Comparison of ENCODE assay signal across 7 mouse cellular contexts in the genomic region with DNA sequence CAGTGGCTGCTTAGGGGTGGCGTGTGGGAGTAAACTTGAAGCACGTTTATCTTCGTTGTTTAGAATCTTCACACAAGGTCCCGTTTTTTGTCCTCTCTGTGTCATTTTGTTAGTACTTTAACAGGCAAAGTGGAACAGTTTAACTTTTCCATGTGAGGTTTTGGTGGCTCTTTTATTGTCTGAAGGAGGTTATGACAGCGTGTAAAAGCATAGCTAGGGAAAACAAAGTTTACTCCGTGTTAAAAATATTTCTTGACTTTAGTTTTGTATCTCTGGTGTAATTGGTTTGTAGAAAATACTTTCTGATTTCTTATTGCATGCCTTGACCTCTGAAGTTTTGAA. TPM values are rescaled to one million over a fixed set of nuclear protein-coding genes. Genes with fewer than 3 reads are reported as not detected.
DNase-seq lines count a peak whose midpoint lies in the region; ATAC-seq lines count a peak whose summit lies in the region.

No protein-coding gene starts in this region.

- peak overlapping the region; percentile 82 for H3K9ac ChIP-seq in lung, embryonic 15.5 days
- peak overlapping the region; percentile 86 for H3K9ac ChIP-seq in limb, embryonic 12.5 days (replicated peaks)
- H3K9ac ChIP-seq in stomach, embryonic 14.5 days (replicated peaks; ENCODE audit: low read depth, low read length): peak overlapping the region; percentile 82

- H3K27me3 ChIP-seq in lung, embryonic 15.5 days: no peaks in the 10 kb centered on the region
- H3K27me3 ChIP-seq in limb, embryonic 12.5 days: no peaks in the 10 kb centered on the region
- H3K27me3 ChIP-seq in stomach, embryonic 14.5 days (ENCODE audit: control insufficient read depth, insufficient read depth, low read length): no peaks in the 10 kb centered on the region

- H3K9me3 ChIP-seq in lung, embryonic 15.5 days: no peaks in the 10 kb centered on the region
- no peaks in the 10 kb centered on the region for H3K9me3 ChIP-seq in limb, embryonic 12.5 days
- no peaks in the 10 kb centered on the region for H3K9me3 ChIP-seq in stomach, embryonic 14.5 days (ENCODE audit: control insufficient read depth, low read depth, low read length)

- 4% methylated on average over 6 of the region's 6 CpGs for WGBS in lung, embryonic 15.5 days
- 10% methylated on average over 6 of the region's 6 CpGs for WGBS in limb, embryonic 12.5 days
- WGBS in stomach, embryonic 14.5 days: 8% methylated on average over 6 of the region's 6 CpGs

- H3K4me3 ChIP-seq in lung, embryonic 15.5 days: peak overlapping the region; percentile 86
- peak overlapping the region; percentile 81 for H3K4me3 ChIP-seq in limb, embryonic 12.5 days (replicated peaks)
- H3K4me3 ChIP-seq in stomach, embryonic 14.5 days (ENCODE audit: low read depth, low read length): peak overlapping the region; percentile 87

- peak overlapping the region; percentile 93; the same call in 1 of the 2 replicates for H3K27ac ChIP-seq in lung, embryonic 15.5 days
- no peak overlapping the region for H3K27ac ChIP-seq in limb, embryonic 12.5 days
- no peak overlapping the region for H3K27ac ChIP-seq in stomach, embryonic 14.5 days (ENCODE audit: low read length)

- H3K36me3 ChIP-seq in lung, embryonic 15.5 days: no peaks in the 10 kb centered on the region
- H3K36me3 ChIP-seq in limb, embryonic 12.5 days: no peaks in the 10 kb centered on the region
- H3K36me3 ChIP-seq in stomach, embryonic 14.5 days (ENCODE audit: control insufficient read depth, insufficient read depth, low read length): no peaks in the 10 kb centered on the region

- DNase-seq in lung, postnatal 4 days: no peak
- no peak for DNase-seq in T-cell, adult 2 months (ENCODE audit: low spot score)
- no peak for DNase-seq in layer of hippocampus, adult 11-12 months (ENCODE audit: low spot score)

- peak overlapping the region; percentile 87 for H3K4me2 ChIP-seq in lung, embryonic 15.5 days
- H3K4me2 ChIP-seq in limb, embryonic 12.5 days: peak overlapping the region; percentile 85
- peak overlapping the region; percentile 74 for H3K4me2 ChIP-seq in stomach, embryonic 14.5 days (replicated peaks; ENCODE audit: low read depth, low read length)

- no peak for ATAC-seq in lung, embryonic 15.5 days (ENCODE audit: borderline replicate concordance, extremely low read depth, low FRiP score, low TSS enrichment)
- ATAC-seq in erythroid progenitor cell, adult 5-6 weeks (replicated peaks; ENCODE audit: low FRiP score, poor library complexity, severe bottlenecking): peak; percentile 50
- no peak for ATAC-seq in limb, embryonic 12.5 days (ENCODE audit: insufficient number of reproducible peaks, insufficient read depth, low FRiP score, low TSS enrichment, low read depth)
- no peak for ATAC-seq in stomach, embryonic 14.5 days (ENCODE audit: insufficient number of reproducible peaks, insufficient read depth, low FRiP score, low read depth)

- H3K4me1 ChIP-seq in lung, embryonic 15.5 days: peaks cover 20% of the 10 kb centered on the region
- peaks cover 12% of the 10 kb centered on the region for H3K4me1 ChIP-seq in limb, embryonic 12.5 days (replicated peaks)
- H3K4me1 ChIP-seq in stomach, embryonic 14.5 days (ENCODE audit: control insufficient read depth, insufficient read depth, low read length): peaks cover 21% of the 10 kb centered on the region; the same call in 1 of the 2 replicates

RNA-seq across cellular contexts. Expression of gene Bmp2k, which starts 1.0 kb away (rescaled TPM):
- polyA plus RNA-seq in lung, embryonic 15.5 days (2015; fragmentation: Nextera tagmentation; extraction: Ambion mirVana): 11.2 TPM in 2 replicates
- total RNA-seq in erythroid progenitor cell, adult 5-6 weeks (2015; ENCODE audit: low replicate concordance): 126 and 140 TPM in 2 replicates
- total RNA-seq in erythroid progenitor cell, adult 5-6 weeks (2017; ENCODE audit: low replicate concordance): 96.1 and 111 TPM in 2 replicates
- polyA plus RNA-seq in limb, embryonic 12.5 days (2016; fragmentation: Nextera tagmentation; extraction: Ambion mirVana): 8.5 TPM in 2 replicates
- polyA plus RNA-seq in stomach, embryonic 14.5 days (2014; fragmentation: Nextera tagmentation; extraction: Ambion mirVana): 13.4 and 13.5 TPM in 2 replicates
